Mouse (Mus musculus) CH12.LX (cell line): ENCODE data around the gene Gm17581. TPM values are rescaled to one million over a fixed set of nuclear protein-coding genes. Genes with fewer than 3 reads are reported as not detected.

Experiments used
- DNase-seq: peaks from one replicate; pipeline ENCODE4 v3.0.0-alpha.2; 2013; ENCODE audit errors: extremely low read depth
- H3K27ac ChIP-seq: 2 replicates; pipeline ENCODE4 v1.5.1; 2012; ENCODE audit warnings: low read depth, mild to moderate bottlenecking, control low read depth, moderate library complexity; ENCODE audit not compliant: insufficient read depth
- H3K27me3 ChIP-seq: replicated peaks from 2 replicates; pipeline ENCODE3; 2012; ENCODE audit warnings: inconsistent platforms
- H3K36me3 ChIP-seq, 2 experiments: replicated peaks in 1 of 2; 2 replicates each; pipeline versions ENCODE3 to v1.6.1; 2012; ENCODE audit warnings: inconsistent platforms in 1 of 2, low read length in 1 of 2, mild to moderate bottlenecking in 1 of 2, mixed read lengths in 1 of 2, moderate library complexity in 1 of 2; ENCODE audit not compliant: control insufficient read depth in 1 of 2, insufficient read depth in 1 of 2
- H3K4me1 ChIP-seq, 2 experiments: 2 replicates each; pipeline ENCODE4 v1.6.1; 2012; ENCODE audit warnings: inconsistent platforms in 1 of 2, moderate library complexity in 1 of 2; ENCODE audit not compliant: insufficient read depth in 2 of 2, control insufficient read depth in 1 of 2
- H3K4me2 ChIP-seq: 2 replicates; pipeline ENCODE4 v1.6.1; 2012; ENCODE audit warnings: low read depth, mild to moderate bottlenecking, control low read depth; ENCODE audit not compliant: poor library complexity, insufficient read depth, severe bottlenecking
- H3K4me3 ChIP-seq, 3 experiments: fragments of 150-350 bp in 1 of 3; sonication (generic) in 1 of 3; replicated peaks in 1 of 3; 2 replicates each; pipeline versions ENCODE3 to v1.5.1; 2011 to 2012; ENCODE audit warnings: low read depth in 2 of 3, low read length in 2 of 3, mild to moderate bottlenecking in 2 of 3, moderate library complexity in 2 of 3, control low read depth in 1 of 3, improper control_type of control experiment in 1 of 3, inconsistent platforms in 1 of 3, mixed read lengths in 1 of 3; ENCODE audit not compliant: poor library complexity in 1 of 3
- H3K79me2 ChIP-seq: replicated peaks from 2 replicates; pipeline ENCODE4 v1.6.1; 2012; ENCODE audit warnings: mild to moderate bottlenecking, moderate library complexity; ENCODE audit not compliant: control insufficient read depth, poor library complexity, insufficient read depth, severe bottlenecking; ENCODE audit errors: extremely low read depth
- H3K9ac ChIP-seq: 2 replicates; pipeline ENCODE4 v1.6.1; 2012; ENCODE audit warnings: low read depth, mild to moderate bottlenecking, control low read depth, moderate library complexity; ENCODE audit not compliant: insufficient read depth
- H3K9me3 ChIP-seq: replicated peaks from 2 replicates; pipeline ENCODE3; 2012; ENCODE audit warnings: low read length, inconsistent platforms, mixed read lengths
- CHD1 ChIP-seq: IDR thresholded peaks from 2 replicates; pipeline ENCODE4 v1.6.1; 2012; ENCODE audit warnings: low read depth, low read length, improper control_type of control experiment, inconsistent platforms
- E2F4 ChIP-seq: IDR thresholded peaks from 2 replicates; pipeline ENCODE4 v1.6.1; 2011; ENCODE audit warnings: low read depth, low read length, improper control_type of control experiment; ENCODE audit not compliant: insufficient replicate concordance
- ELF1 ChIP-seq: IDR thresholded peaks from 2 replicates; pipeline ENCODE4 v1.6.1; 2014; ENCODE audit warnings: low read depth, mild to moderate bottlenecking, inconsistent platforms, low read length, improper control_type of control experiment
- EP300 ChIP-seq: IDR thresholded peaks from 2 replicates; pipeline ENCODE4 v1.6.1; 2011; ENCODE audit warnings: low read length, improper control_type of control experiment
- ETS1 ChIP-seq: conservative IDR thresholded peaks from 2 replicates; pipeline ENCODE4 v1.6.1; 2012; ENCODE audit warnings: low read depth, mild to moderate bottlenecking, inconsistent platforms, low read length, improper control_type of control experiment, moderate library complexity
- IRF4 ChIP-seq: IDR thresholded peaks from 2 replicates; pipeline ENCODE4 v1.6.1; 2014; ENCODE audit warnings: low read depth, mild to moderate bottlenecking, inconsistent platforms, low read length, improper control_type of control experiment
- JUND ChIP-seq: conservative IDR thresholded peaks from 2 replicates; pipeline ENCODE4 v1.6.1; 2011; ENCODE audit warnings: low read depth, low read length, improper control_type of control experiment
- KAT2A ChIP-seq: IDR thresholded peaks from 2 replicates; pipeline ENCODE4 v1.6.1; 2012; ENCODE audit warnings: low read length, improper control_type of control experiment, inconsistent platforms; ENCODE audit not compliant: insufficient replicate concordance
- MAZ ChIP-seq: IDR thresholded peaks from 2 replicates; pipeline ENCODE4 v1.6.1; 2012; ENCODE audit warnings: low read depth, mild to moderate bottlenecking, inconsistent platforms, low read length, improper control_type of control experiment, moderate library complexity
- MEF2A ChIP-seq: IDR thresholded peaks from 2 replicates; pipeline ENCODE4 v1.6.1; 2014; ENCODE audit warnings: low read depth, mild to moderate bottlenecking, inconsistent platforms, low read length, improper control_type of control experiment, borderline replicate concordance
- NELFE ChIP-seq: IDR thresholded peaks from 2 replicates; pipeline ENCODE4 v1.6.1; 2011; ENCODE audit warnings: low read depth, low read length, improper control_type of control experiment
- POLR2A ChIP-seq: IDR thresholded peaks from 2 replicates; pipeline ENCODE4 v1.6.1; 2011; ENCODE audit warnings: low read depth, mild to moderate bottlenecking, improper control_type of control experiment, low read length
- POLR2AphosphoS2 ChIP-seq: IDR thresholded peaks from 2 replicates; pipeline ENCODE4 v1.6.1; 2011; ENCODE audit warnings: low read depth, low read length, improper control_type of control experiment
- RAD21 ChIP-seq: IDR thresholded peaks from 2 replicates; pipeline ENCODE4 v1.6.1; 2011; ENCODE audit warnings: low read depth, mild to moderate bottlenecking, low read length, improper control_type of control experiment, moderate library complexity
- SMC3 ChIP-seq: IDR thresholded peaks from 2 replicates; pipeline ENCODE4 v1.6.1; 2011; ENCODE audit warnings: low read depth, low read length, improper control_type of control experiment
- ZC3H11A ChIP-seq: IDR thresholded peaks from 2 replicates; pipeline ENCODE4 v1.6.1; 2012; ENCODE audit warnings: low read depth, mild to moderate bottlenecking, inconsistent platforms, low read length, improper control_type of control experiment
- ZNF384 ChIP-seq: IDR thresholded peaks from 2 replicates; pipeline ENCODE4 v1.6.1; 2012; ENCODE audit warnings: low read depth, low read length, improper control_type of control experiment, inconsistent platforms
- dilution Hi-C: fragments of 300-500 bp; cut with MboI; formaldehyde crosslinking; loops from 2 replicates; pipeline ENCODE4 v1.14.3; 2020; ENCODE audit warnings: low sequenced_read_pairs; ENCODE audit not compliant: extremely low pct_unique_long_range_greater_than_20kb, extremely low pct_ligation_motif_present
- in situ Hi-C: fragments of 300-500 bp; cut with MboI; formaldehyde crosslinking; loops from 3 replicates; pipeline ENCODE4 v1.14.3; 2019; ENCODE audit warnings: low sequenced_read_pairs, low pct_ligation_motif_present, low pct_unique_long_range_greater_than_20kb, mixed read lengths
- polyA plus RNA-seq: library from polyadenylated mRNA; unstranded; fragments of >175 nt; gene quantifications from 2 replicates; pipeline ENCODE4 v1.2.1, GENCODE M21; 2012; ENCODE audit warnings: low read depth; ENCODE audit not compliant: insufficient read length
- total RNA-seq, 2 experiments: library from RNA; depleted of rRNA; stranded (reverse); fragments of 300-350 nt in 1 of 2; fragments of >200 nt in 1 of 2; gene quantifications; 2 replicates each; pipeline ENCODE4 v1.2.3; 2012 to 2014

Gene Gm17581
- total and polyA plus RNA-seq, 3 experiments = not detected

DNA sequence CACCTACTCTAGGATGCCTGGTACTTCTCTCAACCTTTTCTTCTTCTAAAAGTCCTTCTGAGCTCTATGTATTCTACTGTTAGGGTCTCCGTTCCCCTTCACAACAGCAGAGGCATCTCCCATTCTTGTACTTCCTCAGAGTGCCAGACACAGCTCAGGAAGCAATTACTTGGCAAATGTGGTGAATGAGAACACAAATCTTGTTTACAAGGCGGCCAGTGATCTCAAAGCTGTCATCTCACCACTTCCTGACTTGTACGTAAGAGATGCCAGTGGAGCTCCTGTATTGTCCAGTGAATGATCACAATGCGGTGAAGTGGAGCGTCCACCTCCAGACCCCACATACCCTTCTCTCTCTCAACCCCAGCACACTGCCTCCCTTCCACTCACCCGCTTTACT, 11.1 kb downstream of the Gm17581 start:
- H3K9ac ChIP-seq = no peak overlapping the region
- no peak for TF ChIP-seq ZNF384
- TF ChIP-seq ZC3H11A = no peak
- TF ChIP-seq RAD21 = no peak
- no peak for TF ChIP-seq EP300
- no peak for TF ChIP-seq ELF1
- TF ChIP-seq, all 38 proteins: peak for 0
- dilution Hi-C loops = no loop called here

DNA sequence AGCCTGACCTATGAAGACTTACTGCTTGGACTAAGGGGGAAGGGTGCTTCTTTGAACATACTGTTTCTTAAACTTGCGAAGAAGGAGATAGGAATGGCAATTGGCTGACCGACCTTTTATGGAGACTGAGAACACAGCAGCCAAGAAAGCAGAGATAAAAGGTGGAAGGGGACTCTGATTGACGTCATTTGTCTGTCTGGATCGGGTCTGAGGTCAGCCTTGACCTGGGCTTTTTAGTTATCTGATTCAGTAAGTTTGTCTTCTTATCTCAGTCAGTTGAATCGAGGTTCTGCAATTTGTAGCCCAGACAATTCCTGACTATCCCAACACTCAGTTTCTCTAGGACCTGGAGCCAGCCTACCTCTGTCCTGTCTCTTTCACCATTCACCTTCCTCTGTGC, 11.6 kb downstream of the Gm17581 start:
- Histone ChIP-seq H3K9me3 (no peaks in the 10 kb centered on the region), H3K4me1 (peaks cover 20 to 37% of the 10 kb centered on the region in 2 experiments), H3K4me3 (no peak overlapping the region), H3K27ac (no peak overlapping the region), H3K27me3 (no peaks in the 10 kb centered on the region), H3K4me2 (no peak overlapping the region), H3K79me2 (peaks cover 4% of the 10 kb centered on the region), H3K9ac (no peak overlapping the region), H3K36me3 (peaks cover 27 to 70% of the 10 kb centered on the region in 2 experiments)
- no peak for DNase-seq
- no peak for TF ChIP-seq IRF4
- no peak for TF ChIP-seq CHD1
- TF ChIP-seq JUND = no peak
- no peak for TF ChIP-seq ZNF384
- TF ChIP-seq RAD21 = no peak
- no peak for TF ChIP-seq NELFE
- TF ChIP-seq POLR2AphosphoS2 = no peak
- no peak for TF ChIP-seq SMC3
- no peak for TF ChIP-seq KAT2A
- no peak for TF ChIP-seq MEF2A
- no peak for TF ChIP-seq E2F4
- no peak for TF ChIP-seq ETS1
- TF ChIP-seq MAZ = no peak
- no peak for TF ChIP-seq ZC3H11A
- no peak for TF ChIP-seq POLR2A
- in situ Hi-C loops (no loop called here), dilution Hi-C loops (no loop called here)

More for the DNA sequence above, 11.1 kb downstream of the Gm17581 start:
- peaks cover 22 to 65% of the 10 kb centered on the region in 2 experiments for H3K36me3 ChIP-seq
- no peaks in the 10 kb centered on the region for H3K27me3 ChIP-seq
- H3K4me3 ChIP-seq = no peak overlapping the region
- H3K4me1 ChIP-seq = peaks cover 20 to 37% of the 10 kb centered on the region in 2 experiments
- H3K9me3 ChIP-seq = no peaks in the 10 kb centered on the region
- DNase-seq = no peak
- in situ Hi-C loops = no loop called here
- H3K79me2 ChIP-seq = peaks cover 4% of the 10 kb centered on the region
- H3K27ac ChIP-seq = no peak overlapping the region
- no peak overlapping the region for H3K4me2 ChIP-seq
